Mouse (Mus musculus) midbrain, embryonic 16.5 days (tissue): ENCODE results near the gene Yipf2. TPM values are rescaled to one million over a fixed set of nuclear protein-coding genes. Genes with fewer than 3 reads are reported as not detected.

Experiments used
- ATAC-seq: fragments of 200-750 bp; cut with Nextera tagmentation; 2 replicates; pipeline ENCODE4 v1.8.0; 2017; ENCODE audit warnings: moderate TSS enrichment
- H3K27ac ChIP-seq: fragments of 300-500 bp; sonication (generic); 2 replicates; pipeline ENCODE4 v1.5.1; 2014; ENCODE audit warnings: mild to moderate bottlenecking, low read length, mixed read lengths
- H3K27me3 ChIP-seq: fragments of 300-500 bp; sonication (generic); 2 replicates; pipeline ENCODE4 v1.6.1; 2014; ENCODE audit warnings: low read depth, low read length, mixed read lengths; ENCODE audit not compliant: control insufficient read depth, insufficient read depth
- H3K36me3 ChIP-seq: fragments of 300-500 bp; sonication (generic); 2 replicates; pipeline ENCODE4 v1.6.1; 2014; ENCODE audit warnings: mild to moderate bottlenecking, low read length, moderate library complexity, mixed read lengths; ENCODE audit not compliant: control insufficient read depth, insufficient read depth
- H3K4me1 ChIP-seq: fragments of 300-500 bp; sonication (generic); 2 replicates; pipeline ENCODE4 v1.6.1; 2014; ENCODE audit warnings: mild to moderate bottlenecking, low read length, mixed read lengths; ENCODE audit not compliant: control insufficient read depth, insufficient read depth
- H3K4me2 ChIP-seq: fragments of 300-500 bp; sonication (generic); 2 replicates; pipeline ENCODE4 v1.6.1; 2014; ENCODE audit warnings: mild to moderate bottlenecking, low read length, mixed read lengths
- H3K4me3 ChIP-seq: fragments of 300-500 bp; sonication (generic); 2 replicates; pipeline ENCODE4 v1.5.1; 2014; ENCODE audit warnings: low read depth, mild to moderate bottlenecking, low read length, moderate library complexity, mixed read lengths
- H3K9ac ChIP-seq: fragments of 300-500 bp; sonication (generic); 2 replicates; pipeline ENCODE4 v1.6.1; 2014; ENCODE audit warnings: low read depth, low read length, mixed read lengths
- H3K9me3 ChIP-seq: fragments of 300-500 bp; sonication (generic); replicated peaks from 2 replicates; pipeline ENCODE4 v1.6.1; 2014; ENCODE audit warnings: mild to moderate bottlenecking, low read length, mixed read lengths; ENCODE audit not compliant: control insufficient read depth, poor library complexity, severe bottlenecking
- WGBS: fragments of 180-500 bp; shearing (Covaris S2); extraction: QIAGEN DNeasy Blood & Tissue Kit; methylation state at CpG from one replicate; pipeline ENCODE4 v1.1.7; 2014; 5-methylcytosine and 5-hydroxymethylcytosine counted together
- polyA plus RNA-seq: library from polyadenylated mRNA; unstranded; fragments of >200 nt; fragmentation: Nextera tagmentation; extraction: Ambion mirVana; gene quantifications from 2 replicates; pipeline ENCODE4 v1.2.1, GENCODE M21; 2015

Gene Yipf2
- 24.9 and 26.9 TPM in 2 replicates for polyA plus RNA-seq

DNA sequence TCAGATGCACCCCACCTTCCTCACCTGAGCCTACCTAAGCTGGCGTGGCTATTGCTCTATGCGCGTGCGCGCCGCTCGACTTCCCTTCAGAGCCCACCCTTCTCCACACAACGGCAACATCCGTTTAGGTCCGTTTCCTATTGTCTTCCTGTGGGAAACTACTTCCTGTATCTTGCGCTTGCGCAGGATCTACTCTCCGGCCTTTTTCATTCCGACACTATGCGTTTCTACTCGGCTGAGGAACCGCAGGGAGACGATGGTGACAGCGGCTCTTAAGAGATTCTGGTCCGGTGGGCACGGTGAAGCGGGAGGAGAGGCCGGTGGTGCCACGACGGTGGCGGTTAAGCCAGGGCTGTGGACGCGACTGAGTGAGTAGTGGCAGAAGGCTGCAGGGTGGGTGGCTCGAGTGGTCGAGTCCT lies at the start of gene Yipf2, which contains the start of gene Timm29:
TSS of gene Yipf2 (minus strand) at position 126 of the 419 bp plus-strand sequence.
TSS of gene Timm29 (plus strand) at position 20 of the 419 bp plus-strand sequence.
- ATAC-seq = peak; percentile 93
- 0% methylated on average over 30 of the region's 30 CpGs for WGBS
- H3K4me2 ChIP-seq = peak within 1 kb of the TSS; percentile 95

DNA sequence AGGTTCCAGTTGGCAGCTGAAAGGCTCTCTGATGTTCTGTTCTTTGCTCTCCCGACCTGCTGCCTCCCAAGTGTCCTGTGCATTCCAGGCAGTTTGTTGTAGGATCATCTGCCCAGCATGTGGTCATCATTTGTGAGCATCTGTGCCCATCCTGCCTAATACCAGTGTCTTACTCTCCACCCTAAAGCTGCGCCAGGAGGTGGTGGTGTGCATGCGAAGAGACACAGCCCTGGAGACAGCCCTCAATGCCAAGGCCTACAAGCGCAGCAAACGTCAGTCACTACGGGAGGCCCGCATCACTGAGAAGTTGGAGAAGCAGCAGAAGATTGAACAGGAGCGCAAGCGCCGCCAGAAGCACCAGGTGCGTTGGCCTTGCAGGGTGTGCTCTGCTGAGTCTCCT lies 46.4 kb upstream of the Yipf2 start:
- Histone ChIP-seq H3K4me1 (no peaks in the 10 kb centered on the region), H3K27me3 (no peaks in the 10 kb centered on the region), H3K36me3 (peaks cover 75% of the 10 kb centered on the region), H3K4me3 (no peak overlapping the region), H3K27ac (no peak overlapping the region), H3K9me3 (no peaks in the 10 kb centered on the region), H3K4me2 (no peak overlapping the region), H3K9ac (no peak overlapping the region)
- WGBS = 97% methylated on average over 11 of the region's 11 CpGs
- no peak for ATAC-seq

More for the DNA sequence above, at the start of gene Yipf2, which contains the start of gene Timm29:
- H3K9ac ChIP-seq = peak within 1 kb of the TSS; percentile 87
- no peaks in the 10 kb centered on the region for H3K27me3 ChIP-seq
- H3K4me3 ChIP-seq = peak within 1 kb of the TSS; percentile 98
- H3K9me3 ChIP-seq = no peaks in the 10 kb centered on the region
- H3K36me3 ChIP-seq = peaks cover 24% of the 10 kb centered on the region
- H3K27ac ChIP-seq = peak within 1 kb of the TSS; percentile 86
- peaks cover 28% of the 10 kb centered on the region for H3K4me1 ChIP-seq

DNA sequence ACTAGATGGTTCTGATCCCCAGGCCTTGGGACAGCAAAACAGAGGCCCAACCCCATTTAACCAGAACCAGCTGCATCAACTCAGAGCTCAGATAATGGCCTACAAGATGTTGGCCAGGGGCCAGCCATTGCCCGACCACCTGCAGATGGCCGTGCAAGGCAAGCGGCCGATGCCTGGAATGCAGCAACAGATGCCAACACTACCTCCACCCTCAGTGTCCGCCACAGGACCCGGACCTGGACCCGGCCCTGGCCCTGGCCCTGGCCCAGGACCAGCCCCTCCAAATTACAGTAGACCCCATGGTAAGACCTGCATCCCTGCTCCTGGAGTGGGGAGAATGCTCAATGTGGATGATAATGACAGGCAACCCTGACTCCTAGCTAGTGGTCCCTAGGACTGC lies 43.0 kb upstream of the Yipf2 start:
- ATAC-seq = no peak
- H3K9me3 ChIP-seq = no peaks in the 10 kb centered on the region
- WGBS = 58% methylated on average over 7 of the region's 7 CpGs
- no peak overlapping the region for H3K27ac ChIP-seq
- peaks cover 46% of the 10 kb centered on the region for H3K36me3 ChIP-seq
- H3K4me1 ChIP-seq = no peaks in the 10 kb centered on the region
- H3K9ac ChIP-seq = no peak overlapping the region
- H3K4me3 ChIP-seq = no peak overlapping the region
- no peaks in the 10 kb centered on the region for H3K27me3 ChIP-seq
- no peak overlapping the region for H3K4me2 ChIP-seq

DNA sequence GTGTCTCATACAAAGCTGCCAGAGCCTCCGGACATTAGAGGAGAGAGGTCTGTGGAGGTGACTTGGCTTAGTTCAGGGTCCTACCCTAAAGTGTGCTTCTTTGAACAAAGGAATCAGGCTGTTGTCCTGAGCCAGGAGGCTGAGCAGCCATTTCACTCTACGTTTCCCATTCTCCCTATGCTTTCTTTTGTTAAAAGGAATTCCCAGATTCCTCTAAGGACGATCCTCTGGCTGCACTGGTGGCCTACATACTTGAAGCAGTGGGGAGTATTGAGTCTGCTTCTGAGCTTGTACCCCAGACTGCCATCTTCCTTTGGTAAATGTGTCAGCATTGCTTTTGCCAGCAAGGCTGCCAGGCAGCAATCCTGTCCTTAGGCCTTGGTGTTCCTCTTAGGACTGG lies 40.5 kb upstream of the Yipf2 start:
- Histone ChIP-seq H3K9me3 (no peaks in the 10 kb centered on the region), H3K4me1 (no peaks in the 10 kb centered on the region), H3K27ac (no peak overlapping the region), H3K4me3 (no peak overlapping the region), H3K36me3 (peaks cover 29% of the 10 kb centered on the region), H3K9ac (no peak overlapping the region), H3K27me3 (no peaks in the 10 kb centered on the region), H3K4me2 (no peak overlapping the region)
- 57% methylated on average over 3 of the region's 3 CpGs for WGBS
- ATAC-seq = no peak

DNA sequence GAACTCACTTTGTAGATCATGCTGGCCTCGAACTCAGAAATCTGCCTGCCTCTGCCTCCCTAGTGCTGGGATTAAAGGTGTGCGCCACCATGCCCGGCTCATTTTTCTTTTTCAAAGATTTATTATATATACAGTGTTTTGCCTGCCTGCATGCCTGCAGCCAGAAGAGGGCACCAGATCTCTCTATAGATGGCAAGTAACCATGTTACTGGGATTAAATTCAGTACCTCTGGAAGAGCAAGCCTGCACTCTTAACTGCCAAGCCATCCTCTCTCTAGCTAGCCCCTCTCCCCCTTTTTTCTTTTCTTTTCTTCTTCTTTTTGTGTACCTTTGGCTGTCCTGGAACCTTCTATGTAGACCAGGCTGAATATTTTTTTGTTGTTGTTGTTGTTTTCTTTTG lies 38.0 kb upstream of the Yipf2 start:
- Histone ChIP-seq H3K4me1 (no peaks in the 10 kb centered on the region), H3K9ac (no peak overlapping the region)
- 82% methylated on average over 3 of the region's 3 CpGs for WGBS

DNA sequence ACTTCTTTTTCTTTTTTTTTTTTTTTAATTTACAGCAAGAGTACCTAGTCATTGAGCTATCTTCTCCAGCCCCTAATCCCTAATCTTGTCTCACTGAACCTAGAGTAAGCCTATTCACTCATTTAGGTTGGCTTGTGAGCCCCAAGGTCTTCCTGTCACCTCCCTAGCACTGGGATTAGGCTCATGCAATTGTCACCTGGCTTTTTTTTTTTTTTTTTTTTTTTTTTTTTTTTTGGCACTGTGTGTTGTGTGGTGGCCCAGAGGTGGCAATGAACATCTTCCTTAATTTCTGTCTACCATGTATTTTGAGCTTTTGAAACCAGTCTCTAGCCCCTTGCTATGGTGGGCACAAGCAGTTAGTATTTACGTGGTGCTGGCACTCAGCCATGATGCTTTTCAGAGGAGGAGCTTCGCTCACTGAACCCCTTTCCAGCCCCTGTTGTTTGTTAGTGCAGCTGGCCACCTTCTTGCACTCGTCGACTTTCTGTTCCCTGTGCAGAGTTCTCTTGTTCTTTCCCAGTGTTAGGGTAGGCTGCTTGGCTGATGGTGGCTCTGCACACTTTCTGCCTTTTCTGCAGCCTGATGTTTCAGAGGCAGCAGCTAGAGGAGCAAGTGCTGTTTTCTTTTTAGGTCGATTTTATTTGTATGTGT lies 34.6 kb upstream of the Yipf2 start:
- 0 out of 2 replicates have a peak overlapping the region, but pooled peaks have one; percentile 6 for H3K27ac ChIP-seq
- no peaks in the 10 kb centered on the region for H3K36me3 ChIP-seq
- H3K4me2 ChIP-seq = no peak overlapping the region
- no peaks in the 10 kb centered on the region for H3K9me3 ChIP-seq
- no peaks in the 10 kb centered on the region for H3K27me3 ChIP-seq
- ATAC-seq = no peak
- WGBS = 66% methylated on average over 5 of the region's 5 CpGs
- peaks cover 6% of the 10 kb centered on the region; the same call in 1 of the 2 replicates for H3K4me1 ChIP-seq
- H3K4me3 ChIP-seq = no peak overlapping the region
- no peak overlapping the region for H3K9ac ChIP-seq

More for the DNA sequence above, 38.0 kb upstream of the Yipf2 start:
- Histone ChIP-seq H3K4me2 (no peak overlapping the region), H3K36me3 (peaks cover 9% of the 10 kb centered on the region), H3K27me3 (no peaks in the 10 kb centered on the region), H3K27ac (no peak overlapping the region), H3K9me3 (no peaks in the 10 kb centered on the region), H3K4me3 (no peak overlapping the region)
- ATAC-seq = no peak

DNA sequence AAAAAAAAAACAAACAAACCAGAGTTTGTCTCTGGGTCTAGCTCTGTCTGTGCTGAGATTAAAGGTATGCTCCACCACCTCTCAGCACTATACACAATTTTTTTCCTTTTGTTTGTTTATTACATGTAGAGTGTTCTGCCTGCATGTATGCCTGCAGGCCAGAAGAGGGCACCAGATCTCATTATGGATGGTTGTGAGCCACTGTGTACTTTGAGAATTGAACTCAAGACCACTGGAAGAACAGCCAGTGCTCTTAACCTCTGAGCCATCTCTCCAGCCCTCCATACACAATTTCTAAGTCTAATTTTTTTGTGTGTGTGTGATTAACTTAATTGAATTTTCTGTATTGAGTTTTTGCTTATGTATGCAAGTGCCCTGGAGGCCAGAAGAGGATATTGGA lies 33.9 kb upstream of the Yipf2 start:
- Histone ChIP-seq H3K9me3 (no peaks in the 10 kb centered on the region), H3K27ac (no peak overlapping the region), H3K4me2 (no peak overlapping the region), H3K4me1 (peaks cover 6% of the 10 kb centered on the region; the same call in 1 of the 2 replicates), H3K36me3 (no peaks in the 10 kb centered on the region), H3K27me3 (no peaks in the 10 kb centered on the region), H3K9ac (no peak overlapping the region), H3K4me3 (no peak overlapping the region)
- ATAC-seq = no peak

DNA sequence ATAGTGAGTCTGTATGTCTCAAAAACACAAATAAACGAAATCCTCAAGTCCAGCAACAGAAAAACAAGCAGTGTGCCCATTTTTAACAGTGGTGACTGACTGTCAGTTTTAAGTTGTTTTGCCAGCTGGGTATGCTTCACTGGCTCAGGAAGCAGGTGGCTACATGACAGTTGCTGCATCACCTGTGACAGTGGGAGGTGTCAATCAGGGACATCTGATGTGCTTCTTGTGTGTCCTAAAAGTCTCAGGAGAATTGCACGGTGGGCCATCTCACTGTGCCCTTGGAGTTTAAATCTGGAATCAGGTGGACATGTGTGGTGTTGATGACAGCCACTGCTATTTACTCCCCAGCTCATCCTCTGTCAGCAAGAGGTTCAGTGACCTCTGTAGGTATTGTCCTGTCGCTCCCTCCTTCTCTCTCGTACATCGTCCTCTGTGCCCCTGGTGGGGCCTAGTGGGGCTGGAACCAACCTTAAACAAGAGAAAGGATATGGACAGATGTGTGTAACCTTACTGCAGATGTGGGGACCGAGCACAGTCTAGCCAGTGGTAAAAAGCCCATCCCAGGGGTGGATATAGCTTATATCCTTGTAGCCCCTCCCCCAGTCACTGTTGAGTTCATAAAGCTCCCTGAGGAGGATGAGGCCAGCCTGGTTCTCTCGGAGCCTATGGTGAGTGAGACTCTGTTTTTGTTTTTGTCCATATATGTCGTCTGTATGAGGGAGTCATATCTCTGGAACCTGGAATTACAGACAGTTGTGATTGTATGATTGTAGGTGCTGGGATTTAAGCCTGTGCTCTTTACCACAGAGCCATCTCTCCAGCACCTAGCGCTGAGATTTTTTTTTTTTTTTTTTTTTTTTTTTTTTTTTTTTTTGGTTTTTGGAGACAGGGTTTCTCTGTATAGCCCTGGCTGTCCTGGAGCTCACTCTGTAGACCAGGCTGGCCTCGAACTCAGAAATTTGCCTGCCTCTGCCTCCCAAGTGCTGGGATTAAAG lies 33.0 kb upstream of the Yipf2 start:
- Histone ChIP-seq H3K4me1 (peaks cover 8% of the 10 kb centered on the region), H3K4me3 (no peak overlapping the region), H3K27me3 (no peaks in the 10 kb centered on the region), H3K9ac (no peak overlapping the region), H3K27ac (no peak overlapping the region), H3K36me3 (no peaks in the 10 kb centered on the region), H3K9me3 (no peaks in the 10 kb centered on the region), H3K4me2 (no peak overlapping the region)
- 87% methylated on average over 9 of the region's 10 CpGs for WGBS
- no peak for ATAC-seq

DNA sequence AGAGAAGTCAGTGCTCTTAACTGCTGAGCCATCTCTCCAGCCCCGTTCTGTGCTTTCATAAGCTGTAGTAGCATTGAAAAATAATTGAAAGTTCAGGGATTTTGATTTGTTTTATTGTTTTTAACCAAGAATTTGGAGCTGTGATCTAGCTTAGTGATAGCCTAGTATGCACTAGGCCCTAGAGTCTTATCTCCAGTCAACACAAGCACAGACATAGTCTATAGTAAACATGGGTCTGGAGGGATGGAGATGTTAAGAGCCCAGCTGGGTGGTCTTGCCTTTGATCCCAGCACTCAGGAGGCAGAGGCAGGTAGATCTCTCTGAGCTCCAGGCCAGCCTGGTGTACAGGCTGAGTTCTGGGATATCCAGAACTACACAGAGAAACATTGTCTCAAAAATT lies 30.0 kb upstream of the Yipf2 start:
- Histone ChIP-seq H3K4me1 (peaks cover 30% of the 10 kb centered on the region), H3K9me3 (no peaks in the 10 kb centered on the region), H3K36me3 (no peaks in the 10 kb centered on the region), H3K4me3 (no peak overlapping the region), H3K4me2 (no peak overlapping the region), H3K27ac (no peak overlapping the region), H3K9ac (no peak overlapping the region), H3K27me3 (no peaks in the 10 kb centered on the region)
- 95% methylated on average over 1 of the region's 1 CpGs for WGBS
- ATAC-seq = no peak
